Mouse (Mus musculus): ENCODE results near the gene Zfp664.

The Zfp664 gene

GRCm38 (mm10) chr5:124862013-124862866 is at the start of gene Zfp664, which contains the start of gene Ccdc92:
Zfp664 (plus strand) TSS chr5:124862691.
Ccdc92 (minus strand) TSS chr5:124862424.
- DNase-seq (ENCODE audit: low spot score), result peak; percentile 93

- DNase-seq (ENCODE audit: low spot score), result no peak
Observed at GRCm38 (mm10) chr5:124814797-124815196, 47.7 kb upstream of the Zfp664 start.

GRCm38 (mm10) chr5:124817050-124817449 is 45.4 kb upstream of the Zfp664 start:
- DNase-seq (ENCODE audit: low spot score), result no peak

- no peak for DNase-seq (ENCODE audit: low spot score)
Observed at GRCm38 (mm10) chr5:124822128-124822894, 40.2 kb upstream of the Zfp664 start.

GRCm38 (mm10) chr5:124830331-124830730 is 32.2 kb upstream of the Zfp664 start:
- DNase-seq (ENCODE audit: low spot score), result no peak

GRCm38 (mm10) chr5:124835218-124835617 is 27.3 kb upstream of the Zfp664 start:
- no peak for DNase-seq (ENCODE audit: low spot score)

GRCm38 (mm10) chr5:124836075-124836474 is 26.4 kb upstream of the Zfp664 start:
- no peak for DNase-seq (ENCODE audit: low spot score)

DNA sequence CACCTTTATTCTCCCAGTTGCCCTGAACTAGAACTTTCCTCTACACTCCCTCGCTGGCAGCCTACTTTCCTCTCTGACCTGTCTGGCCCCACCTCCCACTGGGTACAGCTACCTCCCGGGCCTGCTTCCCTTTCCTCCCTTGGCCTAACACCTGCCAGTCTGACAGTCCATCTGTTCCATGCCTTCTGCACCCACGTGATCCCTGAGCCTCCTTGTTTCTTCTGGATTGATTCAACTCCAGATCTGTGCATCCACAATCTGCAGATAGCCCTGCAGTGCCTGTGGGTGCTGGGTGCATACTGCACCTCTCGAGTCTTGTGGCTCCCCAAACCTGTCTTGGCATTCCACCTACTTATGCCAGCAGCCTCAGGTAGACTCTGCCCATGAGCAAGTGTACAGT is 25.9 kb upstream of the Zfp664 start:
- no peak for DNase-seq (ENCODE audit: low spot score)

GRCm38 (mm10) chr5:124840202-124840601 is 22.3 kb upstream of the Zfp664 start:
- DNase-seq (ENCODE audit: low spot score), result no peak

- no peak for DNase-seq (ENCODE audit: low spot score)
Observed at GRCm38 (mm10) chr5:124840669-124841068, 21.8 kb upstream of the Zfp664 start.

- DNase-seq (ENCODE audit: low spot score), result no peak
Observed at GRCm38 (mm10) chr5:124843386-124843785, 19.1 kb upstream of the Zfp664 start.

GRCm38 (mm10) chr5:124844929-124845328 is 17.6 kb upstream of the Zfp664 start:
- DNase-seq (ENCODE audit: low spot score), result no peak

DNA sequence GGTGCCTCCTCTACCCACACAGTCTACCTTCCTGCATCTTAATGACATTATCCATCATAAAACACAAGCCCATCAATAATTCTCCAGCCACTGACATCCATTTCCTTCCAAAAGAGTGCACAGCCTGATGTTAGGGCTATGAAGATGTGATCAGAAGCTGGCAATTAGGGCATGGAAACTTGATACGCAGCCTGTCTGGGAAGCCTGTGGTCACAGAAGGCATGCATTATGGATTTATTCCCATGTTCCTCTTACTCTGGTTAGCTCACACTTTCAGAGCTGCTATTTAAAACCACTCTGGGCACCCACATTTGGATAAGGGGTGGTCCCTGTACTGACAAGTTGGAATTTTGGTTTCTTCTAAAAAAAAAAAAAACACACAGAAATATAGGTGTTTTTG is 15.5 kb upstream of the Zfp664 start:
- no peak for DNase-seq (ENCODE audit: low spot score)

DNA sequence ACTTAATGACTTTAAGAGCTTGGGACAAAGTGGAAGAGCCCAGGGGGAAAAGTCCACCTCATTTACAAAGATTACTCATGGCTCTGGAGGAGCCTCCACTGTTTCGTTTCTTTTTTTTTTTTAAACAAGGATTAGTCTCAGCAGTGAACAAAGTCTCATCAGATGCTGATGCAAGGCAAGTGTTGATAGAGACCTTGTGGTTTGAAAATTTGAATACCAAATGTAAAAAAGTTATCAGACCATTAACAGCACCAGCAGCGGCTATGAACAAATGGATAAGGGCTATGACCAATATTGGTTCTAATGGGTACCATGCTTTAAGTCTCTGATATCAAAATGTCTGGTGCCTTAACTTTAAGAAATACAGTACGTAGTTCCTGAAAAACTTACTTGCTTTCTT is 13.5 kb upstream of the Zfp664 start:
- DNase-seq (ENCODE audit: low spot score), result no peak

DNA sequence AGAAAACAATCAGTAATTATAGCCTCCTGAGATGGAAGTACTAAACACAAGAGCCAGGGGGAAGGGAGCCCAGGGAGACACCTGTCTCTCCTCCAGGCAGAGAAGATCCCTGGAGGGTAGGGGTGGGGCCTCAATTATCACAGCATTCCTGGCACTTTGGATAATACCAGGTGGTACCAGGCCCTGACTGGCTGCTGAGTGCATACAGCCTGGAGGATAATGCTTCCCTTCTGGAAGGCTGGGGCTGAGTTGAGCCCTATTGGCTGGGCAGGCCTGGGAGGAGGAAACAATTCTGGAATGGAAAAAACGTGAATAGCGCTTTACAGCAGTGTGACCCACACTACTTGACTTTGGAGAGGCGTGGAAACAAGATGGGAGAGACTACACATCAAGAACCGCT is 10.9 kb upstream of the Zfp664 start:
- no peak for DNase-seq (ENCODE audit: low spot score)

- DNase-seq (ENCODE audit: low spot score), result no peak
Observed at GRCm38 (mm10) chr5:124852294-124852693, 10.2 kb upstream of the Zfp664 start.

GRCm38 (mm10) chr5:124853079-124853478 is 9.4 kb upstream of the Zfp664 start:
- DNase-seq (ENCODE audit: low spot score), result no peak

- no peak for DNase-seq (ENCODE audit: low spot score)
Observed at GRCm38 (mm10) chr5:124854202-124854601, 8.3 kb upstream of the Zfp664 start.

GRCm38 (mm10) chr5:124860013-124860412 is 2.5 kb upstream of the Zfp664 start:
- no peak for DNase-seq (ENCODE audit: low spot score)

- DNase-seq (ENCODE audit: low spot score), result peak; percentile 3
Observed at GRCm38 (mm10) chr5:124861463-124861862, 1.0 kb upstream of the Zfp664 start.

DNA sequence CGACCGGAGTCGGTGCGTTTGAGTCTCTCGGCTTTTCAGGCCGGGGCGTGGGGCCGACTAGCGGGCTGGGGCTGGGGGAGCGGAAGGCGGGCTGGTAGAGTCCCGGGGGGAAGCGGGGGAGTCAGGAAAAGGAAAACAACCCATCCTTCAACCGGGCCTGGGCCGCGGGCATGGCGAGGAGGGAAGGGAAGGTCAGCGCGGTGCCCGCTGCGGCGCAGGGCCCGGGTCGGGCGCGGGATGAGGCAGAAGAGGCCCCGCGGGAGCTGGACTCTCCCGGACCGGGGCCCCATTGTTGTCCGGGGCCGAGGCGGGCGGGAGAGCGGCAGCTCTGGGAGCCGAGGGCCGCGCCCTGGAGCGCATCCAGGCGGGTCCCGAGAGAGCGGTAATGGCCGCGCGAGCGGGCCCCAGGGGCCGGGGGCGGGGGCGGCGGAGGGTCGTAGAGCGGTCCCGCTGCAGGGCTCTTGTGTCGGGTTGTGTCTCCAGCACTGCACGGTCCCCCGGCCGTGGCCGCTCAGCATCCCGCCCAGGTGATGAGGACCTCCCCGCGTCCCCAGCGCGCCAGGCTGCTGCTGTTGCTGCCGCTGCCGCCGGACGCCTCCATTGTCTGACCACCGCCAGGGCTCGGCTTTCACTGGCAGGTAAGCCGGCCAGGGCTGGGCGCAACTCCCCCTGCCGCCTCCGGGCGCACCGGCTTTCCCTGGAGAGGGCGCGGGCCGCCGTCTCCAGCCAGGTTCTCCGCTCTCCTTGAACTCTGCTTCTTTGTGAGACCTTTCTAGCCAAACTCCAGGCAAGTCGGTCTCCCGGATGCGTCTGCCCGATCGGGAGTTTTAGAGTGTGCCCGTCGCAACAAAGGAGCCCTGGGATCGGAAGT is 615 bp downstream of the Zfp664 start:
- DNase-seq (ENCODE audit: low spot score), result peak; percentile 7

GRCm38 (mm10) chr5:124868981-124869380 is 6.5 kb downstream of the Zfp664 start:
- peak; percentile 15 for DNase-seq (ENCODE audit: low spot score)
